Mouse (Mus musculus): ENCODE measurements at regions not wholly inside any gene's neighbourhood (a gene's known extent, or its start where the extent isn't known, plus 50 kb on each side); places are given as distances from the start of the nearest gene placed in this dataset.

GRCm38 (mm10) chr13:25958153-25958466, 687.8 kb upstream of the Nrsn1 start:
- no peak for DNase-seq
- H3K27me3 ChIP-seq (ENCODE audit: insufficient read depth, low read length), result no peaks in the 10 kb centered on the region
- H3K4me3 ChIP-seq (ENCODE audit: low read depth, low read length), result no peak overlapping the region
- no peaks in the 10 kb centered on the region for H3K36me3 ChIP-seq (ENCODE audit: insufficient read depth)
- no peak overlapping the region for H3K9ac ChIP-seq
- WGBS, result 40% methylated on average over 4 of the region's 4 CpGs
- H3K4me1 ChIP-seq (ENCODE audit: insufficient read depth), result no peaks in the 10 kb centered on the region
- no peak overlapping the region for H3K27ac ChIP-seq (ENCODE audit: low read depth)
- no peaks in the 10 kb centered on the region for H3K9me3 ChIP-seq (ENCODE audit: low read depth, low read length)
- peak; percentile 54; the same call in 1 of the 2 replicates for ATAC-seq (ENCODE audit: insufficient read depth)
- no peak for TF ChIP-seq CTCF (IDR thresholded peaks at IDR 0.05; ENCODE audit: low read depth)
- H3K4me2 ChIP-seq, result no peak overlapping the region; the same call in 1 of the 2 replicates

GRCm38 (mm10) chr13:25957451-25958152, 687.3 kb upstream of the Nrsn1 start:
- 32% methylated on average over 4 of the region's 4 CpGs for WGBS
- ATAC-seq (ENCODE audit: insufficient read depth) (peak; percentile 95), DNase-seq (peak; percentile 84)
- H3K9ac ChIP-seq, result no peak overlapping the region
- TF ChIP-seq CTCF (IDR thresholded peaks at IDR 0.05; ENCODE audit: low read depth), result no peak
- H3K4me2 ChIP-seq, result no peak overlapping the region; the same call in 1 of the 2 replicates
- no peaks in the 10 kb centered on the region for H3K27me3 ChIP-seq (ENCODE audit: insufficient read depth, low read length)
- H3K4me3 ChIP-seq (ENCODE audit: low read depth, low read length), result no peak overlapping the region
- H3K36me3 ChIP-seq (ENCODE audit: insufficient read depth), result no peaks in the 10 kb centered on the region
- no peak overlapping the region for H3K27ac ChIP-seq (ENCODE audit: low read depth)
- no peaks in the 10 kb centered on the region for H3K4me1 ChIP-seq (ENCODE audit: insufficient read depth)
- no peaks in the 10 kb centered on the region for H3K9me3 ChIP-seq (ENCODE audit: low read depth, low read length)

- H3K9me3 ChIP-seq (ENCODE audit: low read depth, low read length), result no peaks in the 10 kb centered on the region
- ATAC-seq (ENCODE audit: insufficient read depth), result no peak
- TF ChIP-seq CTCF (IDR thresholded peaks at IDR 0.05; ENCODE audit: low read depth), result no peak
- H3K9ac ChIP-seq, result no peak overlapping the region
- no peak for DNase-seq
- 71% methylated on average over 1 of the region's 1 CpGs for WGBS
- H3K4me1 ChIP-seq (ENCODE audit: insufficient read depth), result peaks cover 5% of the 10 kb centered on the region; the same call in 1 of the 2 replicates
- no peak overlapping the region for H3K4me3 ChIP-seq (ENCODE audit: low read depth, low read length)
- H3K36me3 ChIP-seq (ENCODE audit: insufficient read depth), result no peaks in the 10 kb centered on the region
- H3K4me2 ChIP-seq, result no peak overlapping the region
- no peak overlapping the region for H3K27ac ChIP-seq (ENCODE audit: low read depth)
- H3K27me3 ChIP-seq (ENCODE audit: insufficient read depth, low read length), result no peaks in the 10 kb centered on the region
Observed at GRCm38 (mm10) chr13:25937631-25938030, 667.3 kb upstream of the Nrsn1 start.

GRCm38 (mm10) chr13:25933783-25934182, 663.5 kb upstream of the Nrsn1 start:
- DNase-seq, result peak; percentile 70
- peak; percentile 44; the same call in 1 of the 2 replicates for ATAC-seq (ENCODE audit: insufficient read depth)
- no peak overlapping the region for H3K4me3 ChIP-seq (ENCODE audit: low read depth, low read length)
- no peak for TF ChIP-seq CTCF (IDR thresholded peaks at IDR 0.05; ENCODE audit: low read depth)
- peaks cover 5% of the 10 kb centered on the region; the same call in 1 of the 2 replicates for H3K4me1 ChIP-seq (ENCODE audit: insufficient read depth)
- no peaks in the 10 kb centered on the region for H3K9me3 ChIP-seq (ENCODE audit: low read depth, low read length)
- peak overlapping the region; percentile 69 for H3K27ac ChIP-seq (ENCODE audit: low read depth)
- H3K4me2 ChIP-seq, result no peak overlapping the region
- no peak overlapping the region for H3K9ac ChIP-seq
- 23% methylated on average over 3 of the region's 3 CpGs for WGBS
- no peaks in the 10 kb centered on the region for H3K27me3 ChIP-seq (ENCODE audit: insufficient read depth, low read length)
- no peaks in the 10 kb centered on the region for H3K36me3 ChIP-seq (ENCODE audit: insufficient read depth)

GRCm38 (mm10) chr13:25933246-25933645, 662.9 kb upstream of the Nrsn1 start:
- H3K9ac ChIP-seq, result no peak overlapping the region

GRCm38 (mm10) chr13:25932810-25933209, 662.5 kb upstream of the Nrsn1 start:
- Histone ChIP-seq H3K36me3 (ENCODE audit: insufficient read depth) (no peaks in the 10 kb centered on the region), H3K4me3 (ENCODE audit: low read depth, low read length) (no peak overlapping the region), H3K27ac (ENCODE audit: low read depth) (peak overlapping the region; percentile 69; the same call in 1 of the 2 replicates), H3K4me1 (ENCODE audit: insufficient read depth) (peaks cover 5% of the 10 kb centered on the region; the same call in 1 of the 2 replicates), H3K4me2 (no peak overlapping the region), H3K9me3 (ENCODE audit: low read depth, low read length) (no peaks in the 10 kb centered on the region), H3K9ac (no peak overlapping the region), H3K27me3 (ENCODE audit: insufficient read depth, low read length) (no peaks in the 10 kb centered on the region)
- 5% methylated on average over 1 of the region's 1 CpGs for WGBS
- DNase-seq (peak; percentile 94), ATAC-seq (ENCODE audit: insufficient read depth) (peak; percentile 60; the same call in 1 of the 2 replicates)
- peak; percentile 83 for TF ChIP-seq CTCF (IDR thresholded peaks at IDR 0.05; ENCODE audit: low read depth)

More at GRCm38 (mm10) chr13:25933246-25933645, 662.9 kb upstream of the Nrsn1 start:
- H3K27me3 ChIP-seq (ENCODE audit: insufficient read depth, low read length), result no peaks in the 10 kb centered on the region
- H3K27ac ChIP-seq (ENCODE audit: low read depth), result peak overlapping the region; percentile 69
- no peak for TF ChIP-seq CTCF (IDR thresholded peaks at IDR 0.05; ENCODE audit: low read depth)
- no peak overlapping the region for H3K4me3 ChIP-seq (ENCODE audit: low read depth, low read length)
- DNase-seq (peak; percentile 33), ATAC-seq (ENCODE audit: insufficient read depth) (peak; percentile 35; the same call in 1 of the 2 replicates)
- H3K36me3 ChIP-seq (ENCODE audit: insufficient read depth), result no peaks in the 10 kb centered on the region
- peaks cover 5% of the 10 kb centered on the region; the same call in 1 of the 2 replicates for H3K4me1 ChIP-seq (ENCODE audit: insufficient read depth)
- no peak overlapping the region for H3K4me2 ChIP-seq
- no peaks in the 10 kb centered on the region for H3K9me3 ChIP-seq (ENCODE audit: low read depth, low read length)
- WGBS, result 12% methylated on average over 3 of the region's 3 CpGs

GRCm38 (mm10) chr13:25932365-25932764, 662.1 kb upstream of the Nrsn1 start:
- Histone ChIP-seq H3K4me3 (ENCODE audit: low read depth, low read length) (no peak overlapping the region), H3K9ac (no peak overlapping the region), H3K4me1 (ENCODE audit: insufficient read depth) (peaks cover 5% of the 10 kb centered on the region; the same call in 1 of the 2 replicates), H3K36me3 (ENCODE audit: insufficient read depth) (no peaks in the 10 kb centered on the region), H3K27me3 (ENCODE audit: insufficient read depth, low read length) (no peaks in the 10 kb centered on the region), H3K4me2 (no peak overlapping the region), H3K27ac (ENCODE audit: low read depth) (no peak overlapping the region), H3K9me3 (ENCODE audit: low read depth, low read length) (no peaks in the 10 kb centered on the region)
- ATAC-seq (ENCODE audit: insufficient read depth) (no peak), DNase-seq (no peak)
- WGBS, result 71% methylated on average over 2 of the region's 2 CpGs
- TF ChIP-seq CTCF (IDR thresholded peaks at IDR 0.05; ENCODE audit: low read depth), result no peak

Data from lung, embryonic 14.5 days (tissue).